23 mouse cellular contexts compared by ENCODE assay signal in genomic region chr1:133969427-133969826, GRCm38 (mm10). TPM values are rescaled to one million over a fixed set of nuclear protein-coding genes. Genes with fewer than 3 reads are reported as not detected.
DNase-seq lines count a peak whose midpoint lies in the region; ATAC-seq and TF ChIP-seq lines count a peak whose summit lies in the region.
"Had no signal": no experiment of that assay in that cellular context is flagged by ENCODE, and none has a peak within 500 bp of the region (broad histone marks: within the 10 kb centered on the region; RNA-seq: fewer than 3 reads in every experiment).

No protein-coding gene starts in this region.

- no peak overlapping the region for H3K4me2 ChIP-seq in lung, embryonic 15.5 days
- no peak overlapping the region for H3K4me2 ChIP-seq in midbrain, embryonic 16.5 days (ENCODE audit: low read length)
- H3K4me2 ChIP-seq: forebrain, embryonic 12.5 days; heart, embryonic 11.5 days; hindbrain, embryonic 12.5 days; hindbrain, embryonic 15.5 days had no signal

- 68% methylated on average over 8 of the region's 8 CpGs for WGBS in lung, embryonic 15.5 days
- WGBS in midbrain, embryonic 10.5 days = 86% methylated on average over 8 of the region's 8 CpGs
- 89% methylated on average over 8 of the region's 8 CpGs for WGBS in midbrain, embryonic 16.5 days

- no peak for TF ChIP-seq POLR2A in embryonic fibroblast, embryonic 13.5 days (IDR thresholded peaks at IDR 0.05; ENCODE audit: low read depth, low read length)

- H3K27ac ChIP-seq in gastrocnemius, adult 2 months = peak overlapping the region; percentile 57
- peak overlapping the region; percentile 81 for H3K27ac ChIP-seq in lung, embryonic 15.5 days
- 0 out of 2 replicates have a peak overlapping the region, but pooled peaks have one; percentile 42 for H3K27ac ChIP-seq in midbrain, embryonic 10.5 days (replicated peaks)
- no peak overlapping the region for H3K27ac ChIP-seq in midbrain, embryonic 16.5 days (ENCODE audit: low read length)
- H3K27ac ChIP-seq in embryonic fibroblast, embryonic 13.5 days (ENCODE audit: insufficient read depth, low read length) = 0 out of 2 replicates have a peak overlapping the region, but pooled peaks have one; percentile 4
- H3K27ac ChIP-seq: forebrain, embryonic 12.5 days; hindbrain, embryonic 12.5 days; hindbrain, embryonic 15.5 days had no signal

- H3K9ac ChIP-seq in lung, embryonic 15.5 days = no peak overlapping the region
- H3K9ac ChIP-seq in midbrain, embryonic 16.5 days (ENCODE audit: low read depth, low read length) = no peak overlapping the region
- H3K9ac ChIP-seq: forebrain, embryonic 12.5 days; hindbrain, embryonic 12.5 days; hindbrain, embryonic 15.5 days had no signal

- H3K4me1 ChIP-seq in lung, embryonic 15.5 days = peaks cover 64% of the 10 kb centered on the region
- H3K4me1 ChIP-seq in midbrain, embryonic 10.5 days = peaks cover 19% of the 10 kb centered on the region
- H3K4me1 ChIP-seq in midbrain, embryonic 16.5 days (ENCODE audit: control insufficient read depth, insufficient read depth, low read length) = no peaks in the 10 kb centered on the region
- H3K4me1 ChIP-seq in embryonic fibroblast, embryonic 13.5 days (ENCODE audit: control insufficient read depth, insufficient read depth, low read length) = peaks cover 2% of the 10 kb centered on the region; the same call in 1 of the 2 replicates
- H3K4me1 ChIP-seq: hindbrain, embryonic 15.5 days had no signal

- H3K9me3 ChIP-seq in lung, embryonic 15.5 days = no peaks in the 10 kb centered on the region
- H3K9me3 ChIP-seq in midbrain, embryonic 10.5 days (replicated peaks) = no peaks in the 10 kb centered on the region
- no peaks in the 10 kb centered on the region for H3K9me3 ChIP-seq in midbrain, embryonic 16.5 days (replicated peaks; ENCODE audit: control insufficient read depth, low read length, poor library complexity, severe bottlenecking)
- H3K9me3 ChIP-seq: forebrain, embryonic 12.5 days; hindbrain, embryonic 12.5 days; hindbrain, embryonic 15.5 days had no signal

- no peak for TF ChIP-seq CTCF in gastrocnemius, adult 2 months (IDR thresholded peaks at IDR 0.05)
- TF ChIP-seq CTCF in embryonic fibroblast, embryonic 13.5 days (IDR thresholded peaks at IDR 0.05; ENCODE audit: borderline replicate concordance, insufficient read depth, low read length) = no peak

- no peak overlapping the region for H3K4me3 ChIP-seq in gastrocnemius, adult 2 months
- no peak overlapping the region for H3K4me3 ChIP-seq in lung, embryonic 15.5 days
- H3K4me3 ChIP-seq in midbrain, embryonic 10.5 days = no peak overlapping the region
- no peak overlapping the region for H3K4me3 ChIP-seq in midbrain, embryonic 16.5 days (ENCODE audit: low read depth, low read length)
- H3K4me3 ChIP-seq in embryonic fibroblast, embryonic 13.5 days (ENCODE audit: insufficient read depth, low read length) = no peak overlapping the region
- H3K4me3 ChIP-seq: forebrain, embryonic 12.5 days; hindbrain, embryonic 12.5 days; hindbrain, embryonic 15.5 days had no signal

- ATAC-seq in lung, embryonic 15.5 days (ENCODE audit: borderline replicate concordance, extremely low read depth, low FRiP score, low TSS enrichment) = peak; percentile 19; the same call in 1 of the 2 replicates
- ATAC-seq in midbrain, embryonic 16.5 days = no peak
- ATAC-seq: forebrain, embryonic 16.5 days had no signal

- no peak for DNase-seq in gastrocnemius, adult 2 months
- no peak for DNase-seq in gastrocnemius, postnatal 10 days
- DNase-seq in lung, postnatal 14 days = no peak
- no peak for DNase-seq in midbrain, embryonic 10.5 days (ENCODE audit: low spot score)
- no peak for DNase-seq in T-cell, adult 2 months (ENCODE audit: low spot score)
- DNase-seq: adrenal gland, postnatal 10 days; adrenal gland, postnatal 36 days; cerebellum, adult 11 months; cerebellum, adult 2 months; cerebellum, adult 9-11 months; cerebellum, postnatal 25 days; gastrocnemius, postnatal 25 days had no signal

- intact Hi-C loops in gastrocnemius, adult 2 months (cut with DNase I) = loop anchor here (10.0 kb wide), 1 partner anchor 135 kb away; no protein-coding TSS in a partner anchor

- H3K27me3 ChIP-seq in lung, embryonic 15.5 days = no peaks in the 10 kb centered on the region
- no peaks in the 10 kb centered on the region for H3K27me3 ChIP-seq in midbrain, embryonic 10.5 days (ENCODE audit: low read depth, poor library complexity, severe bottlenecking)
- no peaks in the 10 kb centered on the region for H3K27me3 ChIP-seq in midbrain, embryonic 16.5 days (ENCODE audit: control insufficient read depth, insufficient read depth, low read depth, low read length)
- H3K27me3 ChIP-seq: forebrain, embryonic 12.5 days; hindbrain, embryonic 15.5 days had no signal

- H3K36me3 ChIP-seq in lung, embryonic 15.5 days = no peaks in the 10 kb centered on the region
- no peaks in the 10 kb centered on the region for H3K36me3 ChIP-seq in midbrain, embryonic 10.5 days
- H3K36me3 ChIP-seq in midbrain, embryonic 16.5 days (ENCODE audit: control insufficient read depth, insufficient read depth, low read length) = no peaks in the 10 kb centered on the region
- H3K36me3 ChIP-seq: forebrain, embryonic 12.5 days; hindbrain, embryonic 12.5 days; hindbrain, embryonic 15.5 days had no signal

RNA-seq across cellular contexts. Expression of gene Prelp, which starts 48.2 kb away (rescaled TPM):
- 10 to 100 TPM; 19.5 to 66.5 TPM for total RNA-seq in gastrocnemius, adult 2 months (2021)
- total RNA-seq in gastrocnemius, postnatal 10 days (2021) = 10 to 100 TPM; 16.3 to 20.0 TPM
- 17.1 and 19.6 TPM in 2 replicates for polyA plus RNA-seq in lung, embryonic 15.5 days (2015; fragmentation: Nextera tagmentation; extraction: Ambion mirVana)
- 0.31 and 0.67 TPM in 2 replicates for polyA plus RNA-seq in midbrain, embryonic 10.5 days (2016; fragmentation: Nextera tagmentation; extraction: Ambion mirVana)
- polyA plus RNA-seq in midbrain, embryonic 16.5 days (2015; fragmentation: Nextera tagmentation; extraction: Ambion mirVana) = 8.1 and 9.1 TPM in 2 replicates
- polyA plus RNA-seq in embryonic fibroblast, embryonic 13.5 days (2011; ENCODE audit: insufficient read length, low read depth, missing spikeins) = 28.4 and 42.1 TPM in 2 replicates
- total RNA-seq: common myeloid progenitor, adult 5-6 weeks; ES-E14; hematopoietic stem cell, adult 5-6 weeks had no signal
